ENCODE assay signal across 9 mouse cellular contexts in the genomic region with DNA sequence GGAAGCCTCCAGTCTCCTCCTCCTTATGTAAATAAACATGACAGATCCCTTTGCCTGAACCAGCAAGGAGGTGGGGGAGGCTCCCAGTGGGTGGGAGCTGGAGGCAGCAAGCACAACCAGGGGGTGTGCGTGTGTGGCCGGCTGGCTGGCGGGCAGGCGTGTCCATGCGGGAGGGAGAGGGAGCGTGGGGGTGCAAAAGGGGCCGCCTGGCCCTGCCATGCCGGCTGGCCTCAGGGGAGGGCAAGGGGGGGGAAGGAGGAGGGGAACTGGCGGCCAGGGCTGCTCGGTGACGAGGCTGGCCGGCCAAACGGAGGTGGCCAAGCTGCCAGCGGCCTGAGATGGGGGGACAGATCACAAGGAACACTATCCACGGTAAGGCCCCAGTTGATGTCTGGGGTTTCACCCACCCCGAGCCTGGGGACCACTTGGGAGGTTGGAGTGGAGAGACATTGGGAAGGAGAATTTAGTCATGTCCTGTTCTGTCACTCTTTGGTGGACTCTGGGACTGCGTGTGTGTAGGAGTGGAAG. TPM values are rescaled to one million over a fixed set of nuclear protein-coding genes. Genes with fewer than 3 reads are reported as not detected.
DNase-seq lines count a peak whose midpoint lies in the region; ATAC-seq and TF ChIP-seq lines count a peak whose summit lies in the region.
"Had no signal": no experiment of that assay in that cellular context is flagged by ENCODE, and none has a peak within 500 bp of the region (broad histone marks: within the 10 kb centered on the region; RNA-seq: fewer than 3 reads in every experiment).

No protein-coding gene starts in this region.

- no peaks in the 10 kb centered on the region for H3K27me3 ChIP-seq in embryonic facial prominence, embryonic 13.5 days
- H3K27me3 ChIP-seq in kidney, adult 2 months (replicated peaks; ENCODE audit: control insufficient read depth, insufficient read depth, low read length) = no peaks in the 10 kb centered on the region
- H3K27me3 ChIP-seq in limb, embryonic 15.5 days = no peaks in the 10 kb centered on the region
- no peaks in the 10 kb centered on the region for H3K27me3 ChIP-seq in midbrain, embryonic 16.5 days (ENCODE audit: control insufficient read depth, insufficient read depth, low read depth, low read length)

- peak overlapping the region; percentile 64 for H3K9ac ChIP-seq in embryonic facial prominence, embryonic 13.5 days
- no peak overlapping the region for H3K9ac ChIP-seq in limb, embryonic 15.5 days
- H3K9ac ChIP-seq in midbrain, embryonic 16.5 days (ENCODE audit: low read depth, low read length) = peak overlapping the region; percentile 53

- peak overlapping the region; percentile 64 for H3K4me2 ChIP-seq in embryonic facial prominence, embryonic 13.5 days
- H3K4me2 ChIP-seq in limb, embryonic 15.5 days = peak overlapping the region; percentile 44
- H3K4me2 ChIP-seq in midbrain, embryonic 16.5 days (ENCODE audit: low read length) = peak overlapping the region; percentile 52

- peaks cover 14% of the 10 kb centered on the region for H3K4me1 ChIP-seq in embryonic facial prominence, embryonic 13.5 days
- no peaks in the 10 kb centered on the region for H3K4me1 ChIP-seq in kidney, adult 2 months (ENCODE audit: control insufficient read depth, insufficient read depth, low read length)
- H3K4me1 ChIP-seq in limb, embryonic 15.5 days = peaks cover 9% of the 10 kb centered on the region
- peaks cover 12% of the 10 kb centered on the region for H3K4me1 ChIP-seq in midbrain, embryonic 16.5 days (ENCODE audit: control insufficient read depth, insufficient read depth, low read length)

- peak; percentile 67 for DNase-seq in brain, embryonic 14.5 days (ENCODE audit: low read depth)
- DNase-seq in heart, adult 8-10 months (ENCODE audit: low spot score) = peak; percentile 40
- peak; percentile 50 for DNase-seq in kidney, adult 2 months
- DNase-seq in testis, postnatal 10 days (ENCODE audit: low spot score) = peak; percentile 78
- DNase-seq in adipocyte (ENCODE audit: low spot score) = no peak

- no peak for TF ChIP-seq CTCF in brain, embryonic 14.5 days (IDR thresholded peaks at IDR 0.05; ENCODE audit: borderline replicate concordance, extremely low read depth, insufficient read depth, insufficient read length)
- TF ChIP-seq CTCF in kidney, adult 2 months (conservative IDR thresholded peaks at IDR 0.05; ENCODE audit: insufficient read depth, insufficient read length, low read depth, low read length) = no peak

- H3K9me3 ChIP-seq in embryonic facial prominence, embryonic 13.5 days = no peaks in the 10 kb centered on the region
- H3K9me3 ChIP-seq in limb, embryonic 15.5 days = no peaks in the 10 kb centered on the region
- no peaks in the 10 kb centered on the region for H3K9me3 ChIP-seq in midbrain, embryonic 16.5 days (replicated peaks; ENCODE audit: control insufficient read depth, low read length, poor library complexity, severe bottlenecking)

- no peaks in the 10 kb centered on the region for H3K36me3 ChIP-seq in embryonic facial prominence, embryonic 13.5 days
- no peaks in the 10 kb centered on the region for H3K36me3 ChIP-seq in kidney, adult 2 months (ENCODE audit: control insufficient read depth, insufficient read depth, low read length)
- H3K36me3 ChIP-seq in limb, embryonic 15.5 days = no peaks in the 10 kb centered on the region
- H3K36me3 ChIP-seq in midbrain, embryonic 16.5 days (ENCODE audit: control insufficient read depth, insufficient read depth, low read length) = no peaks in the 10 kb centered on the region

- 0 out of 2 replicates have a peak, but pooled peaks have one; percentile 58 for ATAC-seq in embryonic facial prominence, embryonic 13.5 days (ENCODE audit: insufficient number of reproducible peaks, insufficient read depth, low FRiP score, low TSS enrichment, low read depth)
- ATAC-seq in limb, embryonic 15.5 days (ENCODE audit: insufficient number of reproducible peaks, low FRiP score, low TSS enrichment, low read depth) = peak; percentile 46; the same call in 1 of the 2 replicates
- ATAC-seq in midbrain, embryonic 16.5 days = peak; percentile 22; the same call in 1 of the 2 replicates

- peak overlapping the region; percentile 16; the same call in 1 of the 2 replicates for H3K27ac ChIP-seq in embryonic facial prominence, embryonic 13.5 days
- no peak overlapping the region for H3K27ac ChIP-seq in kidney, adult 2 months (ENCODE audit: insufficient read depth, low read depth, low read length)
- no peak overlapping the region for H3K27ac ChIP-seq in limb, embryonic 15.5 days
- H3K27ac ChIP-seq in midbrain, embryonic 16.5 days (ENCODE audit: low read length) = no peak overlapping the region

- peak overlapping the region; percentile 31 for H3K4me3 ChIP-seq in embryonic facial prominence, embryonic 13.5 days
- H3K4me3 ChIP-seq in kidney, adult 2 months (ENCODE audit: insufficient read depth, low read depth, low read length) = no peak overlapping the region
- peak overlapping the region; percentile 16 for H3K4me3 ChIP-seq in limb, embryonic 15.5 days
- peak overlapping the region; percentile 24 for H3K4me3 ChIP-seq in midbrain, embryonic 16.5 days (ENCODE audit: low read depth, low read length)
- H3K4me3 ChIP-seq: erythroblast, embryonic 14.5 days had no signal

- 5% methylated on average over 17 of the region's 17 CpGs for WGBS in embryonic facial prominence, embryonic 13.5 days
- 5% methylated on average over 17 of the region's 17 CpGs for WGBS in kidney, adult 2 months
- WGBS in limb, embryonic 15.5 days = 11% methylated on average over 17 of the region's 17 CpGs
- 9% methylated on average over 16 of the region's 17 CpGs for WGBS in midbrain, embryonic 16.5 days

- TF ChIP-seq POLR2A in brain, embryonic 14.5 days (IDR thresholded peaks at IDR 0.05; ENCODE audit: borderline replicate concordance, extremely low read depth, insufficient read depth, insufficient read length, poor library complexity, severe bottlenecking) = no peak
- TF ChIP-seq POLR2A in kidney, adult 2 months (IDR thresholded peaks at IDR 0.05; ENCODE audit: low read depth, low read length) = no peak

RNA-seq across cellular contexts. Expression of a gene that starts 50.2 kb away (rescaled TPM):
- 13.6 and 22.2 TPM in 2 replicates for polyA plus RNA-seq in brain, embryonic 14.5 days (2012; rRNA removed)
- polyA plus RNA-seq in embryonic facial prominence, embryonic 13.5 days (2015; fragmentation: Nextera tagmentation; extraction: Ambion mirVana) = 6.2 and 7.3 TPM in 2 replicates
- total RNA-seq in heart, adult 8-10 months (2022) = 1 to 10 TPM; 1.3 to 3.0 (median 2.0) TPM
- polyA plus RNA-seq in kidney, adult 2 months (2012; rRNA removed) = 1.3 and 2.3 TPM in 2 replicates
- polyA plus RNA-seq in limb, embryonic 15.5 days (2015; fragmentation: Nextera tagmentation; extraction: Ambion mirVana) = 6.2 and 8.2 TPM in 2 replicates
- polyA plus RNA-seq in midbrain, embryonic 16.5 days (2015; fragmentation: Nextera tagmentation; extraction: Ambion mirVana) = 15.3 and 15.4 TPM in 2 replicates
